Mouse (Mus musculus) thymus, adult 2 months (tissue): ENCODE results near the gene Naa35.

ENCODE experiments used
- CTCF ChIP-seq: fragments of 200-500 bp; IDR thresholded peaks from 2 replicates; pipeline ENCODE4 v1.5.1; 2012; ENCODE audit warnings: mild to moderate bottlenecking, control low read depth, low read length, moderate library complexity, borderline replicate concordance; ENCODE audit not compliant: control insufficient read depth, poor library complexity, insufficient read depth; ENCODE audit errors: extremely low read depth
- POLR2A ChIP-seq: fragments of 200-500 bp; IDR thresholded peaks from 2 replicates; pipeline ENCODE4 v1.6.1; 2012; ENCODE audit warnings: mild to moderate bottlenecking, low read length, control low read depth, moderate library complexity; ENCODE audit not compliant: control insufficient read depth, poor library complexity, insufficient read depth; ENCODE audit errors: extremely low read depth

DNA sequence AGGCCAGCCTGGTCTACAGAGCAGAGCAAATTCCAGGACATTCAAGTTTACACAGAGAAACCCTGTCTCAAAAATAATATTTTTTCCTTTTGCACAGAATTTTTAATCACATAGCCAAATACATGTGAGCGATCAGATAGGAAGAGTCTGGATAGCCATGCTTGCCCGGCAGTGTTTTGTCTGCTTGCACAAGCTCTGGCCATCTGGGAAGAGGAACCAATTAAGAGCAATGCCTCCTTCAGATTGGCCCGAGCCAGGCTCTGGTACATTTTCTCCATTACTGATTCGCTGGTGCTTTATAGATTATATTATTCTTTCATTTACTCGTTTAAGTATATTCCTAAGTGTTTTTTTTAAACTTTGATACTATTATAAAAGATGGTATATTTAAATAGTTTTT is 82.7 kb downstream of the Naa35 start:
- no peak for TF ChIP-seq CTCF
- TF ChIP-seq POLR2A = no peak
